Mouse (Mus musculus) testis, adult 2 months (tissue): ENCODE data around the gene Gm21987. TPM values are rescaled to one million over a fixed set of nuclear protein-coding genes. Genes with fewer than 3 reads are reported as not detected.

Experiments used
- H3K27ac ChIP-seq: fragments of 200-500 bp; 2 replicates; pipeline ENCODE4 v1.5.1; 2012; ENCODE audit warnings: low read depth, low read length; ENCODE audit not compliant: control insufficient read depth, insufficient read depth
- H3K27me3 ChIP-seq: fragments of 200-500 bp; 2 replicates; pipeline ENCODE4 v1.6.1; 2012; ENCODE audit warnings: mild to moderate bottlenecking, low read length, moderate library complexity; ENCODE audit not compliant: control insufficient read depth, insufficient read depth
- H3K36me3 ChIP-seq: fragments of 200-500 bp; 2 replicates; pipeline ENCODE4 v1.6.1; 2012; ENCODE audit warnings: mild to moderate bottlenecking, low read length; ENCODE audit not compliant: control insufficient read depth, insufficient read depth
- H3K4me1 ChIP-seq: fragments of 200-500 bp; 2 replicates; pipeline ENCODE4 v1.6.1; 2012; ENCODE audit warnings: low read length; ENCODE audit not compliant: control insufficient read depth, insufficient read depth
- H3K4me3 ChIP-seq: fragments of 200-500 bp; 2 replicates; pipeline ENCODE4 v1.5.1; 2012; ENCODE audit warnings: low read depth, mild to moderate bottlenecking, low read length, moderate library complexity, mixed read lengths; ENCODE audit not compliant: control insufficient read depth
- CTCF ChIP-seq: fragments of 200-500 bp; IDR thresholded peaks from 2 replicates; pipeline ENCODE4 v1.5.1; 2012; ENCODE audit warnings: low read depth, mild to moderate bottlenecking, inconsistent platforms, low read length, moderate library complexity; ENCODE audit not compliant: control insufficient read depth, insufficient read depth, insufficient replicate concordance
- POLR2A ChIP-seq: fragments of 200-500 bp; IDR thresholded peaks from 2 replicates; pipeline ENCODE4 v1.6.1; 2012; ENCODE audit warnings: low read depth, mild to moderate bottlenecking, inconsistent platforms, low read length, moderate library complexity; ENCODE audit not compliant: control insufficient read depth
- polyA plus RNA-seq: library from polyadenylated mRNA; depleted of rRNA; stranded (reverse); fragments of >200 nt; gene quantifications from 2 replicates; pipeline ENCODE4 v1.2.3, GENCODE M21; 2012; rRNA removed

The Gm21987 gene
- polyA plus RNA-seq, 1 experiment: not detected

DNA sequence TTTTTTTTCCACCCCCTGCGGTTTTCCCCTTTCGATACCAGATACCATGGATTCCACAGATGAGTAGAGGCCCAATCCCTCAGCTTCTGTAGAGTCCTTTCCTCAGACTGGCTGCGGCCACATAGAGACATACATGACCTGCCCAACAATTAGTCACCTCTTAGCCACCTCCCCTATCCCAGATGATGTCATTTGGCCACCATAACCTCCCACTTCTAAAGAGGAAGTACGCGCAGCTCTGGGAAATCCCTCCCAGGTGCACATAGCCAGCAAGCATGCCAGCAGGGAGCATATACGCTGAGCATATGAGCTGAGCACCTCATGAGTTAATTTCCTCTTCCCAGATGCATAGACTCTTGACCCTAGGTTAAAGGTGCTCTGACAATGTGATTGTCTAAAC, 59.9 kb downstream of the Gm21987 start:
- no peaks in the 10 kb centered on the region for H3K36me3 ChIP-seq
- peak overlapping the region; percentile 34; the same call in 1 of the 2 replicates for H3K4me3 ChIP-seq
- no peaks in the 10 kb centered on the region for H3K4me1 ChIP-seq
- TF ChIP-seq CTCF (no peak), POLR2A (no peak)
- no peaks in the 10 kb centered on the region for H3K27me3 ChIP-seq
- H3K27ac ChIP-seq: no peak overlapping the region

DNA sequence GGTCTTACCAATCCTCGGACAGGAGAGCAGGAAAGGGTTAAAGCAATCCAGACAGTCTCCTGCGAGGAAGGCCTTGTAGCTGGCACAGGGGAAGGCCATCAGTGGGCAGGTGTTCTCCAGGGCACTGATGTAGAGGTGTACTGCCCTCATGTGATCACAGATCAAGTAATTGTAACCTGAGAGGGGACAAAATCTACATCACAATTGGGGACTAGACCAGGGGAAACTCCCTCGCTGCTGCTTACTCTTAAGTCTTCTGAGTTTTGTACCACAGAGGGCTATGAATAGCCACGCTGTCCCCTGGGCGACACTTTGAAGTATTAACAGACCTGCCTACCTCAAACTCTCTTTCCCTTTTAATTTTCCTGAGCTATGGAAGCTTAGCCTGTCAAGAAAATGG, 60.7 kb downstream of the Gm21987 start:
- TF ChIP-seq POLR2A: no peak; the same call in 1 of the 2 replicates
- TF ChIP-seq CTCF: no peak
- Histone ChIP-seq H3K36me3 (no peaks in the 10 kb centered on the region), H3K4me3 (peak overlapping the region; percentile 48), H3K4me1 (no peaks in the 10 kb centered on the region), H3K27ac (no peak overlapping the region), H3K27me3 (no peaks in the 10 kb centered on the region)

DNA sequence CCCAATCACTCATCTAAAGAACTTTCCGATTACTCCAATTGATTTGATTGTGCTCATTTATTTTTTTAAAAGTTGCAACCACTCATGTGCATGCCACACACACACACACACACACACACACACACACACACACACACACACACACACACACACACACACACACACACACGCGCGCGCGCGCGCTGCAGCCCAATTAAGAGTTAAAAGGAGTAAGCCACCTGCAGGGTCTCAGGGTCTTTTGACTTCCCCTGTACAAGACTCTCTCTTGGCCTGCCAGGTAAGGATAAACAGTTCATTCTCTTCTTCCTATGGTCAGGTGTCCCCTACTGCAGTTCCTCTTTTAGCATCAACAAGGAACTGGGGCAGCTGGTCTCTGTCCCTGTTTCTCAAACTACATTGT, 61.6 kb downstream of the Gm21987 start:
- H3K27ac ChIP-seq: no peak overlapping the region
- no peaks in the 10 kb centered on the region for H3K4me1 ChIP-seq
- no peaks in the 10 kb centered on the region for H3K27me3 ChIP-seq
- H3K36me3 ChIP-seq: no peaks in the 10 kb centered on the region
- TF ChIP-seq CTCF: no peak
- TF ChIP-seq POLR2A: no peak
- no peak overlapping the region for H3K4me3 ChIP-seq

Other genes with a start within 250 kb of the Gm21987 start
- gene Nr1i2, start 52.2 kb upstream of the Gm21987 start, polyA plus RNA-seq: 0.22 and 0.36 TPM in 2 replicates
- gene Maats1, start 4.9 kb upstream of the Gm21987 start, polyA plus RNA-seq: 22.4 and 23.4 TPM in 2 replicates
- 53.2 and 68.3 TPM in 2 replicates for gene Cox17, start within 50 bp of the Gm21987 start, polyA plus RNA-seq
- 1.4 and 2.0 TPM in 2 replicates for gene Popdc2, start 15.2 kb downstream of the Gm21987 start, polyA plus RNA-seq
- gene Pla1a, start 86.1 kb downstream of the Gm21987 start, polyA plus RNA-seq: 3.7 and 4.7 TPM in 2 replicates
- 19.2 and 21.7 TPM in 2 replicates for gene Adprh, start 105.7 kb downstream of the Gm21987 start, polyA plus RNA-seq
- 0.08 and 0.10 TPM in 2 replicates for gene Cd80, start 108.5 kb downstream of the Gm21987 start, polyA plus RNA-seq
- 5.3 and 6.4 TPM in 2 replicates for gene Timmdc1, start 175.6 kb downstream of the Gm21987 start, polyA plus RNA-seq
- gene Poglut1, start 203.2 kb downstream of the Gm21987 start, polyA plus RNA-seq: 3.9 and 4.3 TPM in 2 replicates
- gene Tmem39a, start 211.7 kb downstream of the Gm21987 start, polyA plus RNA-seq: 43.7 and 45.1 TPM in 2 replicates